Mouse (Mus musculus) midbrain, embryonic 16.5 days (tissue): Measurements from ENCODE around the gene Rims3. TPM values are rescaled to one million over a fixed set of nuclear protein-coding genes. Genes with fewer than 3 reads are reported as not detected.

Source experiments
- ATAC-seq: fragments of 200-750 bp; cut with Nextera tagmentation; 2 replicates; pipeline ENCODE4 v1.8.0; 2017; ENCODE audit warnings: moderate TSS enrichment
- H3K27ac ChIP-seq: fragments of 300-500 bp; sonication (generic); 2 replicates; pipeline ENCODE4 v1.5.1; 2014; ENCODE audit warnings: mild to moderate bottlenecking, low read length, mixed read lengths
- H3K27me3 ChIP-seq: fragments of 300-500 bp; sonication (generic); 2 replicates; pipeline ENCODE4 v1.6.1; 2014; ENCODE audit warnings: low read depth, low read length, mixed read lengths; ENCODE audit not compliant: control insufficient read depth, insufficient read depth
- H3K36me3 ChIP-seq: fragments of 300-500 bp; sonication (generic); 2 replicates; pipeline ENCODE4 v1.6.1; 2014; ENCODE audit warnings: mild to moderate bottlenecking, low read length, moderate library complexity, mixed read lengths; ENCODE audit not compliant: control insufficient read depth, insufficient read depth
- H3K4me1 ChIP-seq: fragments of 300-500 bp; sonication (generic); 2 replicates; pipeline ENCODE4 v1.6.1; 2014; ENCODE audit warnings: mild to moderate bottlenecking, low read length, mixed read lengths; ENCODE audit not compliant: control insufficient read depth, insufficient read depth
- H3K4me2 ChIP-seq: fragments of 300-500 bp; sonication (generic); 2 replicates; pipeline ENCODE4 v1.6.1; 2014; ENCODE audit warnings: mild to moderate bottlenecking, low read length, mixed read lengths
- H3K4me3 ChIP-seq: fragments of 300-500 bp; sonication (generic); 2 replicates; pipeline ENCODE4 v1.5.1; 2014; ENCODE audit warnings: low read depth, mild to moderate bottlenecking, low read length, moderate library complexity, mixed read lengths
- H3K9ac ChIP-seq: fragments of 300-500 bp; sonication (generic); 2 replicates; pipeline ENCODE4 v1.6.1; 2014; ENCODE audit warnings: low read depth, low read length, mixed read lengths
- H3K9me3 ChIP-seq: fragments of 300-500 bp; sonication (generic); replicated peaks from 2 replicates; pipeline ENCODE4 v1.6.1; 2014; ENCODE audit warnings: mild to moderate bottlenecking, low read length, mixed read lengths; ENCODE audit not compliant: control insufficient read depth, poor library complexity, severe bottlenecking
- WGBS: fragments of 180-500 bp; shearing (Covaris S2); extraction: QIAGEN DNeasy Blood & Tissue Kit; methylation state at CpG from one replicate; pipeline ENCODE4 v1.1.7; 2014; 5-methylcytosine and 5-hydroxymethylcytosine counted together
- polyA plus RNA-seq: library from polyadenylated mRNA; unstranded; fragments of >200 nt; fragmentation: Nextera tagmentation; extraction: Ambion mirVana; gene quantifications from 2 replicates; pipeline ENCODE4 v1.2.1, GENCODE M21; 2015

Rims3 gene
- polyA plus RNA-seq, 1 experiment from 2014 or later, result 35.4 TPM

DNA sequence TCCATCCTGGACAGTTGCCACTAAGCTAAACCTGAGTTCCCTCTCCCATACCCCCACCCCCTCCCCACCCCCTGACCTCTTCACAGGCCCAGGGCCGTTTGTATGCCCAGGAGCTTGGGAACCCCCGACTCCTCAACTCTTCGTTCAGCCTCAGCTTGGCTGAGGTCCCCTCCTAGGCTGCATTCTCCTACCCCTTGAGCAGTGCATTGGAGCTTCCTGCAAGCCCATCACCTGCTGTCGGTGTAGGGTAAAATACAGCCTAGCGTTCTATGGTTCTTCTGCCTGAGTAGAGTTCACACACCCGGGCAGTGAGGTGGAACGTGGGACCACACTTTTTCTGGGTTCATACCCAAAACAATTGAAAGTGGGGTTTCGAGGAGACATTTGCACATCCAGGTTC is 58.8 kb downstream of the Rims3 start:
- ATAC-seq, result no peak
- WGBS, result 61% methylated on average over 8 of the region's 8 CpGs

GRCm38 (mm10) chr4:120913861-120914260 is 59.2 kb downstream of the Rims3 start:
- Histone ChIP-seq H3K4me3 (no peak overlapping the region), H3K27ac (no peak overlapping the region), H3K4me1 (no peaks in the 10 kb centered on the region), H3K27me3 (no peaks in the 10 kb centered on the region), H3K36me3 (no peaks in the 10 kb centered on the region), H3K9ac (no peak overlapping the region), H3K4me2 (no peak overlapping the region), H3K9me3 (no peaks in the 10 kb centered on the region)
- 85% methylated on average over 1 of the region's 1 CpGs for WGBS
- no peak for ATAC-seq

More for the DNA sequence above, 58.8 kb downstream of the Rims3 start:
- Histone ChIP-seq H3K4me3 (no peak overlapping the region), H3K36me3 (no peaks in the 10 kb centered on the region), H3K4me1 (no peaks in the 10 kb centered on the region), H3K4me2 (no peak overlapping the region), H3K27me3 (no peaks in the 10 kb centered on the region), H3K9me3 (no peaks in the 10 kb centered on the region), H3K9ac (no peak overlapping the region), H3K27ac (no peak overlapping the region)

GRCm38 (mm10) chr4:120914501-120914900 is 59.9 kb downstream of the Rims3 start:
- no peaks in the 10 kb centered on the region for H3K4me1 ChIP-seq
- H3K36me3 ChIP-seq, result peaks cover 2% of the 10 kb centered on the region; the same call in 1 of the 2 replicates
- ATAC-seq, result no peak
- H3K4me3 ChIP-seq, result no peak overlapping the region
- no peak overlapping the region for H3K9ac ChIP-seq
- WGBS, result 71% methylated on average over 4 of the region's 4 CpGs
- no peaks in the 10 kb centered on the region for H3K9me3 ChIP-seq
- H3K27ac ChIP-seq, result no peak overlapping the region
- H3K27me3 ChIP-seq, result no peaks in the 10 kb centered on the region
- no peak overlapping the region for H3K4me2 ChIP-seq

DNA sequence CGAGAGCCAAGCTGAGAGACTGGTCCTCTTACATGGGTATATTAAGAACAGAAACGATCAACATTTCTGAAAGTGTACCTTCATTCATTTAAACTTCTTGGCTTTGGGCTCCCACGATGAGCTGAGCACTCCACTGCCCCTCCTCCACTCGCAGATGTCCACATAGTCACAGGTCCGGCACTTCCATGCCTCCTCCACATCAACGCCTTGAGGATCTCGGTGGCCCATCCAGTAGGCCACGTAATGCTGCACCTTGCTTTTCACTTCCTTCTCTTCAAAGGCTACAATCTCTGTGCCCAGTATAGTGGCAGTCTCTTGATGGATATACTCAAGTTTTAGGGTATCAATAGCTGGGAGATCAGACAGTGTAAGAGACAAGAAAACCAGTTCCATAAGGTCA is 66.8 kb downstream of the Rims3 start:
- H3K9me3 ChIP-seq, result peaks cover 11% of the 10 kb centered on the region; the same call in 1 of the 2 replicates
- H3K27me3 ChIP-seq, result no peaks in the 10 kb centered on the region
- no peak overlapping the region for H3K4me2 ChIP-seq
- 97% methylated on average over 8 of the region's 8 CpGs for WGBS
- ATAC-seq, result no peak
- no peak overlapping the region for H3K4me3 ChIP-seq
- H3K9ac ChIP-seq, result no peak overlapping the region
- no peak overlapping the region for H3K27ac ChIP-seq
- peaks cover 7% of the 10 kb centered on the region; the same call in 1 of the 2 replicates for H3K4me1 ChIP-seq
- H3K36me3 ChIP-seq, result peaks cover 34% of the 10 kb centered on the region

DNA sequence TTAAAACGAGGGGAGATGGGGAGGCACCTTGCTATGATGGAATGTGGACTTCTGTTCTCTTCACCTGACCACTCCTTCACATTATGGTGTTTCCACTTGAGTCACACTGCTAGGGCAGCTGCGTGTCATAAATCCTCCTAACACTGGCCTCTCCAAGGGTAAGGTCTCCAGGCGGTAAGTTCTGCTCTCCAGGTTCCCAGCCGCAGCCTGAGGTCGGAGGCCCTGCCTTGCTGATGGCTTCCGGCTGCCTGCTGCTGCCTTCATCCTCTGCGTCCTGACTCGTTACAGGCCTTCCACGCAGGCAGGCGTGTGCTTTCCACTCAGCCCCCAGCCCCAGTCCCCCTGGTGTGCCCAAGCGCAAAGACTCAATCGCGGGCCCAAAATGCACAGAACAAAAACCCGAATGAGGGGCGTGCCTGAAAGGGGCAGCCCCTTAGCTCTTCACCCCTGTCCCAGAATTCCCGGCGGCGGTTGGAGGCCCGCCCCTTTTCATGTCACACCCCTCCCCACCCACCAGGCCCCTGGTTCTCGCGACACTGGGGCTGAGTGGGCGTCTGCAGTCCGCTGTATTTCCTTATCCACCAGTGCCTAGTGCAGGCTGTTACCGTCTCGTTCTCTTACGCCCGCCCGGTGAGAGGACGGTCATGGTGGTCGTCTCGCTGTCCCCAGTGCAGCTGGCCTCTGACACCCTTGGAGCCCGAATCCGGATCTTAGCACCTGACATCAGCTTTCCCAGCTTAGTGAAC is 70.1 kb downstream of the Rims3 start, which contains the start of gene Exo5:
TSS of gene Exo5 (minus strand) at position 464 of the 746 bp plus-strand sequence.
- WGBS, result under 1% methylated on average over 33 of the region's 33 CpGs
- Histone ChIP-seq H3K4me2 (peak within 1 kb of the TSS; percentile 71), H3K4me1 (peaks cover 7% of the 10 kb centered on the region; the same call in 1 of the 2 replicates), H3K9me3 (peaks cover 11% of the 10 kb centered on the region; the same call in 1 of the 2 replicates), H3K27me3 (no peaks in the 10 kb centered on the region), H3K9ac (peak within 1 kb of the TSS; percentile 89), H3K36me3 (peaks cover 29% of the 10 kb centered on the region), H3K27ac (peak within 1 kb of the TSS; percentile 89), H3K4me3 (peak within 1 kb of the TSS; percentile 68)
- peak; percentile 98 for ATAC-seq

DNA sequence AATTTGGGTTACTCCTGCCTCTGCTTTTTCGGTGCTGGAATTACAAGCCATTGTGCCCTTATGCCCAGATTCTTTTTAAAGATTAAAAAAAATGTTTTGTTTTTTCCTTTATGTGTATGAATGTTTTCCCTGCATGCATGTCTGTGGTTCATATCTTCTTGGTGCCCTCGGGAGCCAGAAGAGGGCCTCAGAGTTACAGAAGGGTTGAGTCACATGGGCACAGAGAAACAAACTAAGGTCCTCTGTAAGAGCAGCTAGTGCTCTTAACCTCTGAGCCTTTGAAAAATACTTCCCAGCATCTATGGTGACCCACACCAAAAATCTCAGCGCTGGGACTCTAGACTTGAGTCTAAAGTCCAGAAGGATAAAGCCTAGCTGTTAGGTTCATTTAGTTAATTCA is 70.8 kb downstream of the Rims3 start:
- peaks cover 7% of the 10 kb centered on the region; the same call in 1 of the 2 replicates for H3K4me1 ChIP-seq
- peak; percentile 70 for ATAC-seq
- no peaks in the 10 kb centered on the region for H3K27me3 ChIP-seq
- peaks cover 10% of the 10 kb centered on the region; the same call in 1 of the 2 replicates for H3K9me3 ChIP-seq
- peak overlapping the region; percentile 89 for H3K27ac ChIP-seq
- peaks cover 23% of the 10 kb centered on the region for H3K36me3 ChIP-seq
- H3K9ac ChIP-seq, result peak overlapping the region; percentile 89
- 17% methylated on average over 3 of the region's 3 CpGs for WGBS
- H3K4me2 ChIP-seq, result peak overlapping the region; percentile 71
- peak overlapping the region; percentile 68 for H3K4me3 ChIP-seq

DNA sequence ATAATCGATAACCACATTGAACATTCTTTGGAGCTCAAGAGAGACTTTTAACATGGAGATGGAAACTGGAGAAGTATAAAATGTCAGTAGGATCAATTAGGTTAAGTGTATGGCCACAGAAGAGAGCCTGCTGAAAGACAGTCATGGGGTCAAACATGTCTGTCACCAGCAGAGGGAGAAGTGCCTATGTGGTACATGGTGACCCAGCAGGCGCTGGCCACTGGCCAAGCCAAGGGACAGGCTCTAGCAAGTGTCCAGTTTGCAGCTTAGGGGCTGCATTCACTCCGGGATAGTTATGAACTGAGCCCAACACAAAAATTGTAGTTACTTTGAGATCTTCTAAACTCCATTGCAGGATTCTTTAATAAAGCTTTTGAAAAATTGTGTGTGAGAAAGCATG is 74.1 kb downstream of the Rims3 start:
- H3K36me3 ChIP-seq, result no peaks in the 10 kb centered on the region; the same call in 1 of the 2 replicates
- no peak overlapping the region for H3K9ac ChIP-seq
- H3K27me3 ChIP-seq, result no peaks in the 10 kb centered on the region
- no peak overlapping the region for H3K4me2 ChIP-seq
- no peak for ATAC-seq
- H3K4me3 ChIP-seq, result no peak overlapping the region
- peaks cover 3% of the 10 kb centered on the region; the same call in 1 of the 2 replicates for H3K4me1 ChIP-seq
- H3K9me3 ChIP-seq, result no peaks in the 10 kb centered on the region; the same call in 1 of the 2 replicates
- no peak overlapping the region for H3K27ac ChIP-seq
- WGBS, result 88% methylated on average over 3 of the region's 3 CpGs

DNA sequence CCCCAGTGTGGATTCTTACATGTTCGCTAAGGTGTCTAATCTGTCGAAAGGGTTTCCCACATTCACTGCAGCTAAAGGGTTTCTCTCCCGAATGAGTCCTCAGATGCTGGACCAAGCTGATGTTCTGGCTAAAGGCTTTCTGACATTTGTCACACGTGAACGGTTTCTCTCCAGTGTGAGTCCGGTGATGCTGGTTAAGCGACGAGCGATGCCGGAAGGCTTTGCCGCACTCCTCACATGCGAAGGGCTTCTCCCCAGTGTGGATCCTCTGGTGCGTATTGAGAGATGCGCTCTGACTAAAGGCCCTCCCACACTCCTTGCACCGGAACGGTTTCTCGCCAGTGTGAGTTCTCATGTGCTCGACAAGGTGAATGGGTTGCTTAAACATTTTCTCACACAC is 76.1 kb downstream of the Rims3 start:
- H3K27me3 ChIP-seq, result no peaks in the 10 kb centered on the region
- WGBS, result 97% methylated on average over 18 of the region's 18 CpGs
- no peaks in the 10 kb centered on the region for H3K4me1 ChIP-seq
- H3K4me3 ChIP-seq, result no peak overlapping the region
- H3K27ac ChIP-seq, result no peak overlapping the region
- H3K4me2 ChIP-seq, result no peak overlapping the region
- no peak for ATAC-seq
- no peaks in the 10 kb centered on the region; the same call in 1 of the 2 replicates for H3K36me3 ChIP-seq
- H3K9me3 ChIP-seq, result no peaks in the 10 kb centered on the region; the same call in 1 of the 2 replicates
- no peak overlapping the region for H3K9ac ChIP-seq

DNA sequence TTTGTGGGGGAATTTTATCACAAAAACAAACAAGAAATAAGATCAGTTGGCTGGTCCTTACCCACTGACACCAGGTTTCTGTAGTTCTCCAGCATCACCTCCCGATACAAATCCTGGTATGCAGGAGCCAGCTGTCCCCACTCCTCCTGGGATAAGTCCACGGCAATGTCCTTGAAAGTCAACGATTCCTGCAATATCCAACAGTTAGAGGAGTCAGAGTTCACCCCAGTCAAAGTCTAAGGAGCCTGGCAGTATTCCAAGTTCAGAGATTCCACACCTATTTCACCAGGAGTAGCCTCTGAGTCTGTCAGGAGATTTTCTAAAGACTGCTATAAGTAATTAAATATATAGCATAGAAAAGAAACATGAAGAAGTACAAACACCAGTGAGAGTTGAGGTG is 80.4 kb downstream of the Rims3 start:
- Histone ChIP-seq H3K9ac (no peak overlapping the region), H3K27ac (no peak overlapping the region), H3K27me3 (no peaks in the 10 kb centered on the region), H3K9me3 (no peaks in the 10 kb centered on the region; the same call in 1 of the 2 replicates), H3K4me3 (no peak overlapping the region), H3K4me1 (no peaks in the 10 kb centered on the region), H3K36me3 (no peaks in the 10 kb centered on the region; the same call in 1 of the 2 replicates), H3K4me2 (no peak overlapping the region)
- WGBS, result 96% methylated on average over 3 of the region's 3 CpGs
- ATAC-seq, result no peak
